Mouse (Mus musculus) forebrain, embryonic 10.5 days (tissue): Measurements from ENCODE around the gene Atg4a-ps. TPM values are rescaled to one million over a fixed set of nuclear protein-coding genes. Genes with fewer than 3 reads are reported as not detected.

Experiments
- DNase-seq: peaks from one replicate; pipeline ENCODE4 v3.0.0-alpha.2; 2017; ENCODE audit warnings: low spot score; ENCODE audit errors: extremely low spot score
- H3K27ac ChIP-seq: fragments of 300-500 bp; sonication (generic); 2 replicates; pipeline ENCODE4 v1.5.1; 2016; ENCODE audit warnings: mild to moderate bottlenecking
- H3K27me3 ChIP-seq: fragments of 300-500 bp; sonication (generic); 2 replicates; pipeline ENCODE4 v1.6.1; 2016; ENCODE audit warnings: mild to moderate bottlenecking; ENCODE audit not compliant: poor library complexity, severe bottlenecking
- H3K36me3 ChIP-seq: fragments of 300-500 bp; sonication (generic); replicated peaks from 2 replicates; pipeline ENCODE4 v1.6.1; 2016; ENCODE audit warnings: mild to moderate bottlenecking, moderate library complexity
- H3K4me1 ChIP-seq: fragments of 300-500 bp; sonication (generic); 2 replicates; pipeline ENCODE4 v1.6.1; 2016
- H3K4me3 ChIP-seq: fragments of 300-500 bp; sonication (generic); 2 replicates; pipeline ENCODE4 v1.5.1; 2016; ENCODE audit warnings: mild to moderate bottlenecking, moderate library complexity
- H3K9me3 ChIP-seq: fragments of 300-500 bp; sonication (generic); 2 replicates; pipeline ENCODE4 v1.6.1; 2016; ENCODE audit warnings: mild to moderate bottlenecking, moderate library complexity
- WGBS: fragments of 180-500 bp; shearing (Covaris S2); methylation state at CpG from one replicate; pipeline ENCODE4 v1.1.7; 2016; 5-methylcytosine and 5-hydroxymethylcytosine counted together
- microRNA-seq: library from miRNA; unstranded; fragments of <30 nt; microRNA quantifications from one replicate; pipeline ENCODE4, GENCODE M21; 2017
- polyA plus RNA-seq: library from polyadenylated mRNA; unstranded; fragments of >200 nt; fragmentation: Nextera tagmentation; extraction: Ambion mirVana; gene quantifications from 2 replicates; pipeline ENCODE4 v1.2.1, GENCODE M21; 2016

The Atg4a-ps gene
- polyA plus RNA-seq, 1 experiment from 2014 or later = 0.20 TPM

DNA sequence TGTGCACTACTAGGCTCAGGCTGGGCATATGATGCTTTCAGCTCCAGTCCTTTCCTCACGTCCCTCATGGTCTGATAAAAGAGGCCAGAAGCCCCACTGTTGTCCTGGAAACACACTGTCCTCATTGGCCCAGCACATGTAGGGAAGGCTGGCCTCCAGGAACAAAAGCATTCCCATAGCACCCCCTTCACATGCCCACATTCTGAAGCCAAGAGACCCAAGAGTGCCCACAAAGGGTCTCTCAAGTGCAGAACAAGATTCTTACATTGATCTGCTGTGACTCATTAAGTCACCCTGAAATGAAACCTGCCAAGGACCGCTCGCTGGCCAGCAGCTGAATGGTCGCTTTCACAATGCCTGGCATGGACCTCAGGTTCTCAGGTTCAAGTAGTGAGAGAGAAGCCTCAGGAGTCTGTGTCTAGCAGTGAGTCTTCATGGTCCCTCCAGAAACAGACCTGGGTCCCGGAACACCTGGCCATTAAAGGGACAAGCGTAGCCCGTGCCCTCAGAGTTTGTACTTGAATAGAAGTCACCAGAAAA lies 50.5 kb downstream of the Atg4a-ps start:
- no peaks in the 10 kb centered on the region for H3K27me3 ChIP-seq
- WGBS = 85% methylated on average over 7 of the region's 7 CpGs
- no peaks in the 10 kb centered on the region for H3K36me3 ChIP-seq
- peaks cover 17% of the 10 kb centered on the region; the same call in 1 of the 2 replicates for H3K4me1 ChIP-seq
- no peak overlapping the region for H3K27ac ChIP-seq
- no peak for DNase-seq
- no peaks in the 10 kb centered on the region for H3K9me3 ChIP-seq
- no peak overlapping the region for H3K4me3 ChIP-seq

Small RNA genes within 50 kb of the gene (microRNA-seq; reads per million reads assigned to microRNA genes)
- not detected for gene Gm25325

Other genes starting within 250 kb of the Atg4a-ps start
- 0.22 and 0.33 TPM in 2 replicates for gene Syt6, start 70.8 kb downstream of the Atg4a-ps start, polyA plus RNA-seq
- 5.6 and 5.8 TPM in 2 replicates for gene Olfml3, start 91.9 kb upstream of the Atg4a-ps start, polyA plus RNA-seq
- not detected in 2 replicates for gene Gm10964, start 93.3 kb upstream of the Atg4a-ps start, polyA plus RNA-seq
- 9.9 and 10.4 TPM in 2 replicates for gene Hipk1, start 145.5 kb upstream of the Atg4a-ps start, polyA plus RNA-seq
- 37.2 and 40.5 TPM in 2 replicates for gene Dclre1b, start 163.4 kb upstream of the Atg4a-ps start, polyA plus RNA-seq
- 19.3 and 22.3 TPM in 2 replicates for gene Ap4b1, start 163.5 kb upstream of the Atg4a-ps start, polyA plus RNA-seq
- 0.17 TPM in 1 of 2 replicates, not detected in the other for gene Gm43064, start 163.5 kb upstream of the Atg4a-ps start, polyA plus RNA-seq
- gene Bcl2l15, start 186.5 kb upstream of the Atg4a-ps start, polyA plus RNA-seq = 0.17 and 0.25 TPM in 2 replicates
- gene Ptpn22, start 213.7 kb upstream of the Atg4a-ps start, polyA plus RNA-seq = 0.37 TPM in 2 replicates